Mouse (Mus musculus) layer of hippocampus, adult 8-10 months (tissue): ENCODE data around the gene Os9. TPM values are rescaled to one million over a fixed set of nuclear protein-coding genes. Genes with fewer than 3 reads are reported as not detected.

Experiments used
- total RNA-seq, 4 experiments: library from RNA; stranded (reverse); gene quantifications; 2 replicates each; pipeline ENCODE4 v1.2.4; 2022

Os9 gene
- total RNA-seq, 4 experiments from 2014 or later: 98.1 to 120 (median 109) TPM

Other genes starting within 250 kb of the Os9 start
- 10 to 100 TPM in 3 of 4 experiments, 1 to 10 TPM in 1; 7.5 to 11.2 (median 10.5) TPM for gene Atp23, start 219.8 kb downstream of the Os9 start, total RNA-seq
- 100 to 1,000 TPM; 104 to 120 (median 111) TPM for gene Ctdsp2, start 142.4 kb downstream of the Os9 start, total RNA-seq
- under 1 TPM; 0.11 to 0.39 (median 0.18) TPM for gene Avil, start 120.4 kb downstream of the Os9 start, total RNA-seq
- 10 to 100 TPM; 24.5 to 31.8 (median 27.5) TPM for gene Tsfm, start 90.3 kb downstream of the Os9 start, total RNA-seq
- gene Mettl1, start 79.7 kb downstream of the Os9 start, total RNA-seq: 10 to 100 TPM; 13.1 to 16.0 (median 14.5) TPM
- under 1 TPM in 3 of 4 experiments, not detected in 1; 0.23 to 0.33 (median 0.31) TPM for gene Eef1akmt3, start 79.6 kb downstream of the Os9 start, total RNA-seq
- 1 to 10 TPM in 1 of 4 experiments, under 1 TPM in 3; 0.14 to 1.1 (median 0.48) TPM for gene Cyp27b1, start 72.9 kb downstream of the Os9 start, total RNA-seq
- gene March9, start 60.9 kb downstream of the Os9 start, total RNA-seq: 10 to 100 TPM; 14.8 to 21.9 (median 20.4) TPM
- 10 to 100 TPM; 84.1 to 95.2 (median 91.1) TPM for gene Cdk4, start 57.6 kb downstream of the Os9 start, total RNA-seq
- 10 to 100 TPM; 62.9 to 68.4 (median 66.1) TPM for gene Tspan31, start 50.9 kb downstream of the Os9 start, total RNA-seq
- 100 to 1,000 TPM; 657 to 727 (median 692) TPM for gene Agap2, start 45.8 kb downstream of the Os9 start, total RNA-seq
- 100 to 1,000 TPM; 113 to 123 (median 113) TPM for gene B4galnt1, start 44.1 kb upstream of the Os9 start, total RNA-seq
- gene Slc26a10, start 59.5 kb upstream of the Os9 start, total RNA-seq: 10 to 100 TPM; 12.2 to 17.5 (median 14.4) TPM
- 100 to 1,000 TPM; 310 to 386 (median 350) TPM for gene Arhgef25, start 69.0 kb upstream of the Os9 start, total RNA-seq
- gene Dtx3, start 74.6 kb upstream of the Os9 start, total RNA-seq: 100 to 1,000 TPM; 214 to 267 (median 229) TPM
- gene Pip4k2c, start 90.5 kb upstream of the Os9 start, total RNA-seq: 100 to 1,000 TPM in 1 of 4 experiments, 10 to 100 TPM in 3; 95.0 to 107 (median 98.9) TPM
- gene Kif5a, start 142.2 kb upstream of the Os9 start, total RNA-seq: 100 to 1,000 TPM; 807 to 850 (median 831) TPM
- gene Dctn2, start 145.2 kb upstream of the Os9 start, total RNA-seq: 100 to 1,000 TPM; 260 to 271 (median 262) TPM
- gene Mbd6, start 167.9 kb upstream of the Os9 start, total RNA-seq: 10 to 100 TPM; 56.3 to 61.6 (median 56.8) TPM
- 10 to 100 TPM; 56.7 to 65.8 (median 63.9) TPM for gene Mars, start 190.7 kb upstream of the Os9 start, total RNA-seq
- 1 to 10 TPM in 3 of 4 experiments, under 1 TPM in 1; 0.60 to 4.6 (median 2.2) TPM for gene Arhgap9, start 200.8 kb upstream of the Os9 start, total RNA-seq
- 1 to 10 TPM; 2.7 to 4.0 (median 3.7) TPM for gene Gli1, start 220.8 kb upstream of the Os9 start, total RNA-seq
- not detected for gene Inhbe, start 233.3 kb upstream of the Os9 start, total RNA-seq
- not detected for gene Inhbc, start 249.3 kb upstream of the Os9 start, total RNA-seq